Mouse (Mus musculus) hindbrain, embryonic 10.5 days (tissue): ENCODE results near the gene Ppp1r27. TPM values are rescaled to one million over a fixed set of nuclear protein-coding genes. Genes with fewer than 3 reads are reported as not detected.

Experiments
- polyA plus RNA-seq: library from polyadenylated mRNA; unstranded; fragments of >200 nt; fragmentation: Nextera tagmentation; extraction: Ambion mirVana; gene quantifications from 2 replicates; pipeline ENCODE4 v1.2.1, GENCODE M21; 2016

Gene Ppp1r27
- polyA plus RNA-seq, 1 experiment from 2014 or later = 0.27 TPM

Other genes with a start within 250 kb of the Ppp1r27 start
- 3,119 and 3,536 TPM in 2 replicates for gene Actg1, start 202.6 kb downstream of the Ppp1r27 start, polyA plus RNA-seq
- gene Fscn2, start 189.6 kb downstream of the Ppp1r27 start, polyA plus RNA-seq = 0.50 and 0.77 TPM in 2 replicates
- 38.0 and 45.9 TPM in 2 replicates for gene Faap100, start 172.4 kb downstream of the Ppp1r27 start, polyA plus RNA-seq
- 47.7 and 49.3 TPM in 2 replicates for gene Nploc4, start 113.4 kb downstream of the Ppp1r27 start, polyA plus RNA-seq
- gene Tspan10, start 108.5 kb downstream of the Ppp1r27 start, polyA plus RNA-seq = 0.12 and 0.46 TPM in 2 replicates
- gene Pde6g, start 97.6 kb downstream of the Ppp1r27 start, polyA plus RNA-seq = 0.31 and 0.35 TPM in 2 replicates
- gene Oxld1, start 93.1 kb downstream of the Ppp1r27 start, polyA plus RNA-seq = 12.5 and 13.2 TPM in 2 replicates
- 34.4 and 37.3 TPM in 2 replicates for gene Ccdc137, start 93.0 kb downstream of the Ppp1r27 start, polyA plus RNA-seq
- gene Arl16, start 83.5 kb downstream of the Ppp1r27 start, polyA plus RNA-seq = 59.6 and 62.3 TPM in 2 replicates
- 171 and 186 TPM in 2 replicates for gene Mrpl12, start 66.5 kb downstream of the Ppp1r27 start, polyA plus RNA-seq
- gene Slc25a10, start 59.3 kb downstream of the Ppp1r27 start, polyA plus RNA-seq = 50.6 and 53.3 TPM in 2 replicates
- 0.14 and 0.17 TPM in 2 replicates for gene Gcgr, start 20.4 kb downstream of the Ppp1r27 start, polyA plus RNA-seq
- gene Mcrip1, start 1.4 kb downstream of the Ppp1r27 start, polyA plus RNA-seq = 219 and 261 TPM in 2 replicates
- gene P4hb, start 22.1 kb upstream of the Ppp1r27 start, polyA plus RNA-seq = 519 and 570 TPM in 2 replicates
- 799 and 820 TPM in 2 replicates for gene Arhgdia, start 30.5 kb upstream of the Ppp1r27 start, polyA plus RNA-seq
- 607 and 643 TPM in 2 replicates for gene Alyref, start 47.2 kb upstream of the Ppp1r27 start, polyA plus RNA-seq
- gene Anapc11, start 47.3 kb upstream of the Ppp1r27 start, polyA plus RNA-seq = 237 TPM in 2 replicates
- gene Npb, start 57.3 kb upstream of the Ppp1r27 start, polyA plus RNA-seq = 0.34 and 0.63 TPM in 2 replicates
- 139 and 160 TPM in 2 replicates for gene Pcyt2, start 66.8 kb upstream of the Ppp1r27 start, polyA plus RNA-seq
- 37.0 and 42.4 TPM in 2 replicates for gene Sirt7, start 74.1 kb upstream of the Ppp1r27 start, polyA plus RNA-seq
- gene Mafg, start 82.5 kb upstream of the Ppp1r27 start, polyA plus RNA-seq = 23.1 and 26.2 TPM in 2 replicates
- 37.6 and 38.7 TPM in 2 replicates for gene Pycr1, start 92.6 kb upstream of the Ppp1r27 start, polyA plus RNA-seq
- not detected in 2 replicates for gene Myadml2, start 97.0 kb upstream of the Ppp1r27 start, polyA plus RNA-seq
- 2.3 and 4.3 TPM in 2 replicates for gene Notum, start 110.0 kb upstream of the Ppp1r27 start, polyA plus RNA-seq
- 147 and 178 TPM in 2 replicates for gene Aspscr1, start 121.8 kb upstream of the Ppp1r27 start, polyA plus RNA-seq
- gene Cenpx, start 162.6 kb upstream of the Ppp1r27 start, polyA plus RNA-seq = 129 and 137 TPM in 2 replicates
- 55.8 and 57.7 TPM in 2 replicates for gene Lrrc45, start 162.8 kb upstream of the Ppp1r27 start, polyA plus RNA-seq
- gene Rac3, start 170.3 kb upstream of the Ppp1r27 start, polyA plus RNA-seq = 31.0 and 58.2 TPM in 2 replicates
- gene Dcxr, start 176.1 kb upstream of the Ppp1r27 start, polyA plus RNA-seq = 17.9 and 19.8 TPM in 2 replicates
- gene Cbr2, start 181.0 kb upstream of the Ppp1r27 start, polyA plus RNA-seq = 1.6 and 2.1 TPM in 2 replicates
- gene Hmga1b, start 211.7 kb upstream of the Ppp1r27 start, polyA plus RNA-seq = 8.9 and 12.2 TPM in 2 replicates
- gene Rfng, start 233.1 kb upstream of the Ppp1r27 start, polyA plus RNA-seq = 46.4 and 63.7 TPM in 2 replicates
- gene Gps1, start 233.1 kb upstream of the Ppp1r27 start, polyA plus RNA-seq = 276 and 285 TPM in 2 replicates
- 95.4 and 97.1 TPM in 2 replicates for gene Dus1l, start 245.3 kb upstream of the Ppp1r27 start, polyA plus RNA-seq